Mouse (Mus musculus) CH12.LX (cell line): ENCODE measurements at regions not wholly inside any gene's neighbourhood (a gene's known extent, or its start where the extent isn't known, plus 50 kb on each side); places are given as distances from the start of the nearest gene placed in this dataset.

Experiments
- DNase-seq: peaks from one replicate; pipeline ENCODE4 v3.0.0-alpha.2; 2013; ENCODE audit errors: extremely low read depth
- H3K27ac ChIP-seq: 2 replicates; pipeline ENCODE4 v1.5.1; 2012; ENCODE audit warnings: low read depth, mild to moderate bottlenecking, control low read depth, moderate library complexity; ENCODE audit not compliant: insufficient read depth
- H3K27me3 ChIP-seq: replicated peaks from 2 replicates; pipeline ENCODE3; 2012; ENCODE audit warnings: inconsistent platforms
- H3K36me3 ChIP-seq, 2 experiments: replicated peaks in 1 of 2; 2 replicates each; pipeline versions ENCODE3 to v1.6.1; 2012; ENCODE audit warnings: inconsistent platforms in 1 of 2, low read length in 1 of 2, mild to moderate bottlenecking in 1 of 2, mixed read lengths in 1 of 2, moderate library complexity in 1 of 2; ENCODE audit not compliant: control insufficient read depth in 1 of 2, insufficient read depth in 1 of 2
- H3K4me1 ChIP-seq, 2 experiments: 2 replicates each; pipeline ENCODE4 v1.6.1; 2012; ENCODE audit warnings: inconsistent platforms in 1 of 2, moderate library complexity in 1 of 2; ENCODE audit not compliant: insufficient read depth in 2 of 2, control insufficient read depth in 1 of 2
- H3K4me2 ChIP-seq: 2 replicates; pipeline ENCODE4 v1.6.1; 2012; ENCODE audit warnings: low read depth, mild to moderate bottlenecking, control low read depth; ENCODE audit not compliant: poor library complexity, insufficient read depth, severe bottlenecking
- H3K4me3 ChIP-seq, 3 experiments: fragments of 150-350 bp in 1 of 3; sonication (generic) in 1 of 3; replicated peaks in 1 of 3; 2 replicates each; pipeline versions ENCODE3 to v1.5.1; 2011 to 2012; ENCODE audit warnings: low read depth in 2 of 3, low read length in 2 of 3, mild to moderate bottlenecking in 2 of 3, moderate library complexity in 2 of 3, control low read depth in 1 of 3, improper control_type of control experiment in 1 of 3, inconsistent platforms in 1 of 3, mixed read lengths in 1 of 3; ENCODE audit not compliant: poor library complexity in 1 of 3
- H3K79me2 ChIP-seq: replicated peaks from 2 replicates; pipeline ENCODE4 v1.6.1; 2012; ENCODE audit warnings: mild to moderate bottlenecking, moderate library complexity; ENCODE audit not compliant: control insufficient read depth, poor library complexity, insufficient read depth, severe bottlenecking; ENCODE audit errors: extremely low read depth
- H3K9ac ChIP-seq: 2 replicates; pipeline ENCODE4 v1.6.1; 2012; ENCODE audit warnings: low read depth, mild to moderate bottlenecking, control low read depth, moderate library complexity; ENCODE audit not compliant: insufficient read depth
- H3K9me3 ChIP-seq: replicated peaks from 2 replicates; pipeline ENCODE3; 2012; ENCODE audit warnings: low read length, inconsistent platforms, mixed read lengths
- BHLHE40 ChIP-seq: IDR thresholded peaks from 2 replicates; pipeline ENCODE4 v1.6.1; 2011; ENCODE audit warnings: mild to moderate bottlenecking, low read depth, low read length, improper control_type of control experiment
- CHD2 ChIP-seq: IDR thresholded peaks from 2 replicates; pipeline ENCODE4 v1.6.1; 2011; ENCODE audit warnings: low read length, improper control_type of control experiment
- CTCF ChIP-seq, 2 experiments: IDR thresholded peaks in 1 of 2; conservative IDR thresholded peaks in 1 of 2; 2 replicates each; pipeline ENCODE4 v1.5.1; 2011 to 2012; ENCODE audit warnings: low read depth in 2 of 2, low read length in 2 of 2, improper control_type of control experiment in 1 of 2, inconsistent platforms in 1 of 2, mild to moderate bottlenecking in 1 of 2, moderate library complexity in 1 of 2
- ETS1 ChIP-seq: conservative IDR thresholded peaks from 2 replicates; pipeline ENCODE4 v1.6.1; 2012; ENCODE audit warnings: low read depth, mild to moderate bottlenecking, inconsistent platforms, low read length, improper control_type of control experiment, moderate library complexity
- HCFC1 ChIP-seq: IDR thresholded peaks from 2 replicates; pipeline ENCODE4 v1.6.1; 2012; ENCODE audit warnings: low read depth, mild to moderate bottlenecking, inconsistent platforms, low read length, improper control_type of control experiment
- KAT2A ChIP-seq: IDR thresholded peaks from 2 replicates; pipeline ENCODE4 v1.6.1; 2012; ENCODE audit warnings: low read length, improper control_type of control experiment, inconsistent platforms; ENCODE audit not compliant: insufficient replicate concordance
- MAFK ChIP-seq: IDR thresholded peaks from 2 replicates; pipeline ENCODE4 v1.6.1; 2011; ENCODE audit warnings: low read length, improper control_type of control experiment; ENCODE audit not compliant: insufficient replicate concordance
- MAZ ChIP-seq: IDR thresholded peaks from 2 replicates; pipeline ENCODE4 v1.6.1; 2012; ENCODE audit warnings: low read depth, mild to moderate bottlenecking, inconsistent platforms, low read length, improper control_type of control experiment, moderate library complexity
- PAX5 ChIP-seq: IDR thresholded peaks from 2 replicates; pipeline ENCODE4 v1.6.1; 2012; ENCODE audit warnings: low read length, inconsistent platforms, mixed read lengths
- RAD21 ChIP-seq: IDR thresholded peaks from 2 replicates; pipeline ENCODE4 v1.6.1; 2011; ENCODE audit warnings: low read depth, mild to moderate bottlenecking, low read length, improper control_type of control experiment, moderate library complexity
- RCOR1 ChIP-seq: conservative IDR thresholded peaks from 2 replicates; pipeline ENCODE4 v1.6.1; 2012; ENCODE audit warnings: low read depth, mild to moderate bottlenecking, inconsistent platforms, low read length, improper control_type of control experiment
- SMC3 ChIP-seq: IDR thresholded peaks from 2 replicates; pipeline ENCODE4 v1.6.1; 2011; ENCODE audit warnings: low read depth, low read length, improper control_type of control experiment
- TCF12 ChIP-seq: IDR thresholded peaks from 2 replicates; pipeline ENCODE4 v1.6.1; 2014; ENCODE audit warnings: low read depth, mild to moderate bottlenecking, inconsistent platforms, low read length, improper control_type of control experiment
- ZNF384 ChIP-seq: IDR thresholded peaks from 2 replicates; pipeline ENCODE4 v1.6.1; 2012; ENCODE audit warnings: low read depth, low read length, improper control_type of control experiment, inconsistent platforms
- dilution Hi-C: fragments of 300-500 bp; cut with MboI; formaldehyde crosslinking; loops from 2 replicates; pipeline ENCODE4 v1.14.3; 2020; ENCODE audit warnings: low sequenced_read_pairs; ENCODE audit not compliant: extremely low pct_unique_long_range_greater_than_20kb, extremely low pct_ligation_motif_present
- in situ Hi-C: fragments of 300-500 bp; cut with MboI; formaldehyde crosslinking; loops from 3 replicates; pipeline ENCODE4 v1.14.3; 2019; ENCODE audit warnings: low sequenced_read_pairs, low pct_ligation_motif_present, low pct_unique_long_range_greater_than_20kb, mixed read lengths

DNA sequence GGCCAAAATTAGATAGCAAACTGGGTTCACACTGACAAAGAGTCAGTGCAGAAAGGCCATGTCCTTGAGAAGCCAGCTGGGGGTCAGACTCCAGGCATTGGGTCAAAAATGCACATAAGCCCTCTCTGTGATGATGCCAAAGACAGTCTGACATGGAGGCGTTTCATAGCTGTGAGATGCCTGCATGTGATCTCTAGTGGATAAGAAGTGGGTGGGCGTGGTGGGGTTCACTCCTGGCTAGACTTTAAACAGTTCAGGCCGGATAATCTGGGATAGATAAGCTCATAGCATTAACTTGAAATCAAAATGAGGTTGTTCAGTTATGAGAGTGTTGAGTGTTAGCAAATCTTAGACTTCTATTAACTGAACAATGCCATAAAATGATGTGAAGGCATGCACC, 293.3 kb downstream of the Pmp22 start:
- no peak overlapping the region for H3K4me2 ChIP-seq
- TF ChIP-seq CTCF (conservative IDR thresholded peaks at IDR 0.05 in 1 of 2, IDR thresholded peaks at IDR 0.05 in 1 of 2; ENCODE audit: low read depth in 2 of 2, low read length in 2 of 2) (no peak), RCOR1 (no peak), RAD21 (no peak), ZNF384 (no peak), KAT2A (no peak), ETS1 (no peak)
- dilution Hi-C loops (no loop called here), in situ Hi-C loops (loop anchor here (25.0 kb wide), 1 partner anchor 1015 kb away; the partner anchor contains the start of genes F930015N05Rik and Hs3st3a1)
- peaks cover 0 to 3% of the 10 kb centered on the region in 2 experiments; a peak in 1 of 4 replicates for H3K4me1 ChIP-seq
- H3K36me3 ChIP-seq, result no peaks in the 10 kb centered on the region
- H3K9ac ChIP-seq, result no peak overlapping the region
- H3K27me3 ChIP-seq, result peaks cover 6% of the 10 kb centered on the region
- no peak overlapping the region for H3K4me3 ChIP-seq
- no peak for DNase-seq
- no peaks in the 10 kb centered on the region for H3K79me2 ChIP-seq
- no peak overlapping the region for H3K27ac ChIP-seq
- no peaks in the 10 kb centered on the region for H3K9me3 ChIP-seq

DNA sequence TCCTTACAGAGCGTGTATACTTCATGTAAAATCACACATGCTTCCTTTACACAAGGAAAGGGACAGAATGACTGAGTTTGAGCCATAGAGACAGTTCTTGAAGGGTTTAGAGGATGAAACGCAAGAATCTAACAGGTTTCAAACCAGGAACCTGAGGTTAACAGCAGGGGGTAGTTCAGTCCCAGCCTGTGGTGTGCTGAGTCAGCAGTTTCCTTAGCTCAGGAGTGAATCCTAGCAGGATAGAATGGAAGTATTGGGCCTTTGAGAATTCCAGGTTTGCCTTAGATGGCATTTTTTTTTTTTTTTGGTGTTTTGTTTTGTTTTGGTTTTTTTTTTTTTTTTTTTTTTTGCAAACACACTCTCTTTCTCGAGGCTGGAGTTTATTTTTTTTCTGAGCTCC, 295.5 kb downstream of the Pmp22 start:
- Histone ChIP-seq H3K27ac (no peak overlapping the region), H3K27me3 (peaks cover 2% of the 10 kb centered on the region), H3K79me2 (no peaks in the 10 kb centered on the region), H3K9me3 (no peaks in the 10 kb centered on the region), H3K4me2 (no peak overlapping the region)
- DNase-seq, result no peak
- TF ChIP-seq SMC3 (no peak), MAFK (peak; percentile 95)
- TF ChIP-seq, all 38 proteins: peak for 1
- dilution Hi-C loops (no loop called here), in situ Hi-C loops (loop anchor here (25.0 kb wide), 1 partner anchor 1013 kb away; the partner anchor contains the start of genes F930015N05Rik and Hs3st3a1)
- Histone ChIP-seq H3K9ac (no peak overlapping the region), H3K4me3 (no peak overlapping the region), H3K36me3 (no peaks in the 10 kb centered on the region), H3K4me1 (peaks cover 0 to 3% of the 10 kb centered on the region in 2 experiments; a peak in 1 of 4 replicates)

DNA sequence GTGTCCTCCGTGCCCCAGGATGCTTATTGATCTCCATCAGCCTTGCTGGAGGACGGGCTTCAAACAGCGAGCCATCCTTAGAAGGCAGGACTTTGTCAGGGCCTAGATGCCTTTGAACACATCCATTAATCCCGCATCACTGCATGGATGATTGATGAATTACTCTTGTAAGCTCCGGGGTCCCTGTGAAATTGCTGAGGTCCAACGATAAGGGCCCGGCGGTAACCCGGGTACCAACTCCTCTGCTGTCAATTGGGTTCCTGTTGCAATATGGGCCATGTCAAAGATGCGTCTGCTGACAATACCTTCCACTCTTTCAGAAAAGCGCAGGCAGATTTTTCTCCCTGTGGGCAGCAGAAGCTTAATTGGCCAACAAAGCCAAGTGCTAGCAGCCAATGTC, 297.0 kb downstream of the Pmp22 start:
- DNase-seq, result no peak
- Histone ChIP-seq H3K4me3 (no peak overlapping the region), H3K79me2 (no peaks in the 10 kb centered on the region), H3K27ac (no peak overlapping the region), H3K9me3 (no peaks in the 10 kb centered on the region), H3K4me1 (peaks cover 0 to 3% of the 10 kb centered on the region in 2 experiments; a peak in 1 of 4 replicates), H3K9ac (no peak overlapping the region), H3K36me3 (no peaks in the 10 kb centered on the region), H3K4me2 (no peak overlapping the region), H3K27me3 (no peaks in the 10 kb centered on the region)
- no peak for TF ChIP-seq MAZ
- no peak for TF ChIP-seq PAX5
- no peak for TF ChIP-seq HCFC1
- TF ChIP-seq CHD2, result no peak
- no peak for TF ChIP-seq BHLHE40
- no peak for TF ChIP-seq TCF12
- no peak for TF ChIP-seq ZNF384
- no peak for TF ChIP-seq CTCF (conservative IDR thresholded peaks at IDR 0.05 in 1 of 2, IDR thresholded peaks at IDR 0.05 in 1 of 2; ENCODE audit: low read depth in 2 of 2, low read length in 2 of 2)
- in situ Hi-C loops, result no loop called here
- dilution Hi-C loops, result no loop called here
